Mouse (Mus musculus) embryonic fibroblast, embryonic 13.5 days (primary cell): ENCODE measurements around the gene Acsl6. TPM values are rescaled to one million over a fixed set of nuclear protein-coding genes. Genes with fewer than 3 reads are reported as not detected.

ENCODE experiments used
- H3K27ac ChIP-seq: 2 replicates; pipeline ENCODE4 v1.5.1; 2012; ENCODE audit warnings: low read length, control low read depth, inconsistent platforms; ENCODE audit not compliant: insufficient read depth
- H3K4me1 ChIP-seq: 2 replicates; pipeline ENCODE4 v1.6.1; 2011; ENCODE audit warnings: low read length; ENCODE audit not compliant: control insufficient read depth, insufficient read depth
- H3K4me3 ChIP-seq: 2 replicates; pipeline ENCODE4 v1.5.1; 2011; ENCODE audit warnings: mild to moderate bottlenecking, control low read depth, low read length; ENCODE audit not compliant: insufficient read depth
- CTCF ChIP-seq: IDR thresholded peaks from 2 replicates; pipeline ENCODE4 v1.5.1; 2011; ENCODE audit warnings: mild to moderate bottlenecking, control low read depth, low read length, moderate library complexity, borderline replicate concordance; ENCODE audit not compliant: insufficient read depth
- POLR2A ChIP-seq: IDR thresholded peaks from 2 replicates; pipeline ENCODE4 v1.6.1; 2011; ENCODE audit warnings: low read depth, mild to moderate bottlenecking, control low read depth, low read length, moderate library complexity
- polyA plus RNA-seq: library from polyadenylated mRNA; stranded (reverse); fragments of >200 nt; gene quantifications from 2 replicates; pipeline ENCODE4 v1.2.4, GENCODE M21; 2011; ENCODE audit warnings: low read depth; ENCODE audit not compliant: missing spikeins, insufficient read length

Acsl6 gene
- 0.77 and 1.1 TPM in 2 replicates for polyA plus RNA-seq

DNA sequence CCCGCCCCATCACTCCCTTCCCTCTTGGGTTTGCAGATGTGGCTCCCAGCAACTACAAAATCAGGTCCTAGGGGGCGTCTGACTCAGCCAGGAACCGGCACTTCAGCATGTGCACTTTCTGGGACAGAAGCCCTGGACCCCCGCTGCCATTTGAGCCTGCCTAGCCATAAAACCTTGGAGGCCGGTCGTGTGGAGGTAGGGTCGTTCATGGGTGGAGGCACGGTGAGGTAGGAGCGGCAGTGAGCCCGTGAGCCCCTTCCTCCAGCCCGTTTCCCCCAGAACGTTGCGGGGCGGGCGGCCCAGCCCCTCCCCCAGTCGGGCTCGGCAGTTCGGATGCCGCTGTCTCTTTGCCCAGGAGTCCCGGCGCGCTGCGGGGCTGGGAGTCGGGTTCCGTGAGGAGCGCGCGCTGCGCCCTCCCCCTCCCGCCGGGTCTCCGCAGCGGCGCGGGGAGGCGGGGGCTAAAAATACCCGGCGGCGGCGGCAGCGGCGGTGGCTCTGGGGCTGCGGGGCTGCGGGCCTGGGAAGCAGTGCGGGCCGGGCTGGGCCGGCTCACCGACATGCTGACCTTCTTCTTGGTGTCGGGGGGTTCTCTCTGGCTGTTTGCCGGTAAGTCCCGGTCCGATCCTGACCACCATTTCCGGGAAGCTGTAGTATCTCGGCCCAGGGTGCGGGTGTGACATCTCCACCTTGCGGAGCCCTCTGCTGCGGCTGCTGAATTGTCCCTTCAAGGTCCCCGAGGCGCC, at the start of gene Acsl6:
Acsl6 (plus strand) TSS at position 71 of the 743 bp plus-strand sequence.
- no peak for TF ChIP-seq CTCF
- TF ChIP-seq POLR2A: no peak

DNA sequence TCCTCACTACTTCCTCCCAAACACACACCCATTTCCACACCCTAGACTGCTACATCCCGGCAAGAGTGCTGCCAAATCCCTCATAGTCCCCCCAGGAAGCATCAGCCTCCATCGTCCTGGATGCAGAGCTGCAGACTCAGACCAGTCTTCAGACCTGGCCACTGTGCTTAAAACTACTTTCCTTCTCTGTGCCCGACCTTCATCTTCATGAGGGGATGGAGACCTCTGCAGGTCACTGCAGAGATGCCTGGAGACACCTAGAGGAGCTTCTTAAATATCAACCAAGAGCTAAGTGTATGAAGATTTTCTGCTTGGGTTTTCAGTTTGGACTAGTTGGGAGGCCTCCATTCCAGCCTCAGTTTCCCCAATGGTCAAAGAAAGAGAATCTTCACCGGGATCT, 49.5 kb upstream of the Acsl6 start:
- Histone ChIP-seq H3K4me3 (no peak overlapping the region), H3K4me1 (no peaks in the 10 kb centered on the region), H3K27ac (no peak overlapping the region)
- TF ChIP-seq CTCF: peak; percentile 34; the same call in 1 of the 2 replicates
- no peak for TF ChIP-seq POLR2A

More for the DNA sequence above, at the start of gene Acsl6:
- Histone ChIP-seq H3K4me1 (no peaks in the 10 kb centered on the region), H3K27ac (no peak within 1 kb of the TSS), H3K4me3 (peak within 1 kb of the TSS; percentile 31)

DNA sequence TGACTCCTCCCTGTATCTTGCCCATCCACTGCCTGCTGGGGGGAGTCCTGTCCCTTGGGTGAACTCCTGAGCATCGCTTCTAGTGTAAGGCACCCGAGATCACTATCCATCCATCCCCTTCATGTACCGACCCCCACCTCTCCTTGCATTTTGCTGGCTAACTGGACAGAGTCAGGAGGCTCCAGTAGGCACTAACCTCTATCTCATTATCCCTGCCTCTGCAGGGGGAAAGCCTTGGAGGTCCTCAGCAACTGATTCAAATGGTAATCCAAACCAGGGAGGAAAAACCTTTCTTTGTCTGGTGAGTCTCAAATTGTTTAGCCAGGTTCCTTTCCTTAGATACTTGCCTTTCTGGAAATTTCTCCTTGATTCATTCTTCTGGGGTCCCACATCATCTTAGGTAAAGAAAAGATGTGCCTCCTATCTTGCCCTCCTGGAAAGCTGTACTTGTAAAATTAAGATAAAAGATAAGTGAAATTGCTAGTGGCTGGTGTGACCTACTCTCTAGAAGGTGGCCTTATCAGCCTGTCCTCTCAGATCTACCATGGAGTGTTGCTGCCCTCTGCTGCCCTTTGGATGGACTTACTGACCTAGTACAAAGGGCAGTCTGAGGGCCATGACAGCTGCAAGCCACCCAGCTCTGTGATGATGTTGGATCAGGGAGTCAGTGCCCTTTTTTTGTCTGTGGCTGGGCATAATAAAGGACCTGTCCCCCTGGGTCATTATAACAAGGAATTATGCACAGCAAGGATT, 46.8 kb upstream of the Acsl6 start:
- no peak overlapping the region for H3K27ac ChIP-seq
- no peak overlapping the region for H3K4me3 ChIP-seq
- TF ChIP-seq CTCF (peak; percentile 84; the same call in 1 of the 2 replicates), POLR2A (no peak)
- no peaks in the 10 kb centered on the region for H3K4me1 ChIP-seq

DNA sequence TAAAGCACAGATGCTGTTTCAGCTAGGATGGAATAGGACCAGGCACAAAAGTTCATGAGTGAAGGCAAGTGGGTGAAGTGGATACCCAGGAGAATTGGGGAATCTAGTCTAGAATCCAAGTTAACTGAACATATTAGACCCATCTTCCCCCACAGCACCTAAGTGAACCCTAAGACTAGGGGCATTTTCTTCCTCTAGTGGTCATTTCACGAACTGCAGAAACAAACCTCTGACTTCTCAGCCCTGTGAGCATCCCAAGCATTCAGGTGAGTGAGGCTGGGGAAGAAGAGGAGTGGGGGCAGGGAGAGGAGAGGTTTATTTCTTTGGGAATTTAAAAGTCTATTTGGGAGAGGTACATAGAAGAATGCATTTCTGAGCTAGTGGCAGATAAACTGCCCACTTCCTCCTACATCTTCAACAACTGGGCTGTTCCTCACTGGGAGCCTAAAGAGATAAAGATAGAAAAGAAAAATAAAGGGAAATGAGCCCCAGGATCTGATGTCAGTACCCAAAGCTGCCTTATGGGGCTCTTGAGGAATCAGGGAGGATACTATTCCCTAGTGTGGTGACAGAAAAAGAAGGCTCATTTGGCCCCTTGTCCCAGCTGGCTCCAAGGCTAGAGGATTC, 40.1 kb upstream of the Acsl6 start:
- H3K27ac ChIP-seq: no peak overlapping the region
- TF ChIP-seq CTCF (no peak), POLR2A (no peak)
- no peaks in the 10 kb centered on the region for H3K4me1 ChIP-seq
- H3K4me3 ChIP-seq: no peak overlapping the region

DNA sequence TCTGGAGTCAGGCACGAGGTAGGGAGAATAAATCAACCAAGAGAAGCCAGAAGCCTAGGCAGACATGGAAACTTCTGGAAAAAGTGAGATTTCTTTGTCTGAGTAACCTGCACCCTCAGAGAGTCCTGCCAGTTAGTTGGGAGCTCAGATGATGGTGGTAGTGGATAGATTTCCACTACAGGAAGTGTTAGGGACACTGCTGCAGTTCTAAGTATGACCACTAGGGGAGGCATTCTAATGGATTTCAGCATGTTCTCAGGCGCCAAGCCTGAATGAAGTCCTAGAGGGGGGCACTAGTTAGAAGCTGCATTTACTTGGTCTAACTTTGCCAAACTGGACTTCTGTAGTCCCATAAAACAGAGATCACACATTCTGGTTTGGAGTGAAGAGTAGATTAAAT, 39.1 kb upstream of the Acsl6 start:
- no peak overlapping the region for H3K4me3 ChIP-seq
- H3K4me1 ChIP-seq: no peaks in the 10 kb centered on the region; the same call in 1 of the 2 replicates
- no peak for TF ChIP-seq CTCF
- TF ChIP-seq POLR2A: no peak
- H3K27ac ChIP-seq: no peak overlapping the region

DNA sequence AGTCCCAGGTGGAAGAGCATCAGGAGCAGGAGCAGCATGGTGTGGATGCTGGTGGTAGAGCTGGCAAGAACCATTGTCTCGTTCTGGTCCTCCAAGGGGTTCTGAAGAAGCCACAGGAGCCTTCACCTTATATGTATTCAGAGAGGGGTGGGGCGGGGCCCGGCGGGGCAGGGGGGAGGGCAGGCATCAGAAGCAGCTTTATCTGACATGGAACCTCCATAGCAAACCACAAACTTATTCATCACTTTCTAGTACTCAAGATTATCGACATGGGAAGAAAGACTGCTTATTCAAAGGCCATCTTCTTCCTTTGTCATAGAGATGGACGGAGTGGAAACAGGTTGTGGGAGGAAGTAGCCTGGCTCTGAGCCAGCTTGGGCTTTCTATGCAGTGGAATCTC, 36.4 kb upstream of the Acsl6 start, which contains the start of gene Il3:
Il3 (minus strand) TSS at position 101 of the 400 bp plus-strand sequence.
- TF ChIP-seq CTCF: no peak
- no peak for TF ChIP-seq POLR2A
- no peak within 1 kb of the TSS for H3K27ac ChIP-seq
- H3K4me3 ChIP-seq: no peak within 1 kb of the TSS
- H3K4me1 ChIP-seq: no peaks in the 10 kb centered on the region; the same call in 1 of the 2 replicates

DNA sequence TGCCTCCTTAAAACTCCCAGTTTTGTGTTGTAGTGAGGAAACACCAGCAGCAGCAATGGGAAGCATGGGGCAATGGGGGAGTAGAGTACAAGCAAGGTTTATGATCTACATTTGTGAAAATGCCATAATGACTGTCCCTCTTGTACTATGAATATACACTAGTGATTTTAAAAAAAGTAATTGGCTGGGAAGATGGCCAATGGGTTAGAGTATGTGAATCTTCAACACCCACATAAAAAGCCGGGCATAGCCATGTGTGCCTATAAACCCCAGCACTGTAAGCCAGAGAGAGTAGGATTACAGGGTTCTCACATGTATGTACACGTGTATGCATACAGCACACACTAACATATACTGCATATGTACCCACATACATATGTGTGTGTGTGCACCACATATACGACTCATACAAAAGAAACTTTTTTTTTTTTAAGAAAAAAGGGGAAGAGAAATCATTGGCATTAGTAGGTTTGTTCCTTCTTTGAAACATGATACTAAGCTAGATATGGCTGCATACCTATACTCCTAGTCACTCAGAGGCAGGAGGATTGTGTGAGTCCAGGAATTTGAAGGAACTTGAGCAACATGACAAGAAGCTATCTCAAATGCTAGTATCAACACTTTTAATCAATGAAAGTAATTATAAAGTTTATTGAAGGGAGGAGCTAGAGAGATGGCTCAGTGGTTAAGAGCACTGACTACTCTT, 34.3 kb upstream of the Acsl6 start:
- no peak for TF ChIP-seq CTCF
- no peak for TF ChIP-seq POLR2A
- Histone ChIP-seq H3K27ac (no peak overlapping the region), H3K4me3 (no peak overlapping the region), H3K4me1 (no peaks in the 10 kb centered on the region; the same call in 1 of the 2 replicates)

DNA sequence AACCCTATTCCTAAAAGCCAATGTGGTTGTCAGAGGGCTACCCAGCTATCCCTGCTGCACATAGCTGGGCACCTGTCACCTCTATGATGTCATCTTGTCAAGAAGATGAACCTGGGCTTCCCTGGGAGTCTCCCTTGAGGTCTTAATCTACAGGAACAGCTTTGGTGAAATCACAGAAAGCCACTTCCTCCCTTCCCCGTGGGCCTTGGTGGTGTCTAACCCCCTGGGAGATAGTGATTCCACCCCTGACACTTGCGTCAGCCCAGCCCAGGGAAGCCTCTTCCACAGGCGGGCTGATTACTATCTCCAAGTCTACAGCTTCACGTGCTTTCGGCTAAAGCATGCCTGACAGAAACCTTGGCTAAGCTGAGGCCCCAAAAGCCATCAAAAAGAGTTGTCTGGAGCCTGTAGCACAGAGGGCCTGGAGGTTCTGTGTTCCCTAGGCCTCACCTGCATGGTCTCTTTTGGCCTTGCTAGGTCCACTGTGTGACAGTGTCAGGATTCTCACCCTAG, 32.1 kb upstream of the Acsl6 start:
- H3K4me1 ChIP-seq: no peaks in the 10 kb centered on the region; the same call in 1 of the 2 replicates
- H3K27ac ChIP-seq: no peak overlapping the region
- TF ChIP-seq POLR2A (no peak), CTCF (no peak)
- no peak overlapping the region for H3K4me3 ChIP-seq
